Mouse (Mus musculus) heart, adult 11 months (tissue): ENCODE measurements around the gene Cdc6.
A peak's percentile ranks its signal among the peaks of the same experiment; 100 is the strongest.

Source experiments
- DNase-seq: peaks from one replicate; pipeline ENCODE4 v3.0.0; 2022

Gene Cdc6

DNA sequence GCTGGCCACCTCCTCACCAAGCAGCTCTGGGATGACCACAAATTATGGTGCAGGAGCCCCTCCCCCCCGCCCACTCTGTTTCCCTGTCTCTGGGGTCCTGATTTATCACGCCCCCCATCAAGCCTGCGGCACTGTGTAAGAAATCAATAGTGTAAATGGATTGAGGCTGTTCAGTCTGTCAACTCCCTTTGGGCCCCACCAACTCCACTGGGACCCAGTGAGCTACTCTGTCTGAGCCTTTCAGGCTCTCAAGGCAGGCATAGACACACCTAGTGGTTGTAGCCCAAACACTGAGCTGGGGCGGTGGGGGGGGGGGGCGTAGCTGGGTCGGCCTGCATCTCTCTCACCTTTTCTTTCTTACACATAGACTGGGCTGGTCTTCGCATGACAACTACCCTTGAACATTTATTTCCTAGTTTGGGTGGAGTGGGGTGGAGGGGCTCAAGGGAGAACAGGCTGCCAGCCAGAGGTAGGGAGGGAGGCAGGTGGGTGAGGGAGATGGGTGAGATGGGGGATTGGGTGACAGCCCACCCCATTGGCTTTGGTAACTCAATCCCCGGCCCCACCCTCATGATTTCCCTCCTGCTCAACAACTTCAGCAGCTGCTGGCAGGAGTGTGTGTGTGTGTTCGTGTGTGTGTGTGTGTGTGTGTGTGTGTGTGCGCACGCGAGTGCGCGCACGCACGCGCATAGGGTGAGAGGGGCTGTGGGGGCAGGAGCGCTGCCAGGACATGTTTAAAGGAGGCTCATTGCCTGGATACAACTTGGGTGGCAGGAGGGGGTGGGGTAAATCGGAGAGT lies 24.9 kb downstream of the Cdc6 start:
- peak; percentile 95 for DNase-seq

GRCm38 (mm10) chr11:98933151-98933550 lies 25.6 kb downstream of the Cdc6 start:
- peak; percentile 97 for DNase-seq

- peak; percentile 81 for DNase-seq
These were observed 26.2 kb downstream of the Cdc6 start for GRCm38 (mm10) chr11:98933847-98934246.

- DNase-seq, result no peak
These were observed 26.8 kb downstream of the Cdc6 start for GRCm38 (mm10) chr11:98934367-98934766.

- DNase-seq, result peak; percentile 92
These were observed 27.5 kb downstream of the Cdc6 start for GRCm38 (mm10) chr11:98935123-98935522.

DNA sequence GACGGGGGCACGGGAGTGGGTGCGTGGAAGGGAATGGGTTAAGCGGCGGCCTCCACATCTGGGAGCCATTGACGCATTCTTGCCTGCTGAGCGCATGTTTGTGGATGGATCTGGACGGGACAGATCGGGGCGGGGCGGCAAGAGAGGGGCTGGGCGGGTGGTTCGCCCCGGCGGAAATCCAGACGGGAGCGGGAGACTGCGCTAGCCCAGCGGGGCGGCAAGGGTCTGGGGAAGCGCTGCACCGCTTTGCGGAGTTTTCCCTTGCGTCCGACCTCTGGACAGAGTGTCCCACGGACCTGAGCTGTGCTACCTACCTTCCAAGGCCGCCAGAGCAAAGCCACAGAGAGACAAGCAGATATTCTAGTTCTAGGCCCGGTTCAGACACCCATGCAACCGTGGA lies 28.6 kb downstream of the Cdc6 start:
- peak; percentile 99 for DNase-seq

GRCm38 (mm10) chr11:98936606-98937409 lies 29.2 kb downstream of the Cdc6 start:
- DNase-seq, result peak; percentile 97

GRCm38 (mm10) chr11:98937410-98937913 lies 29.9 kb downstream of the Cdc6 start:
- peak; percentile 100 for DNase-seq

GRCm38 (mm10) chr11:98937914-98938694 lies 30.5 kb downstream of the Cdc6 start:
- DNase-seq, result peak; percentile 98

GRCm38 (mm10) chr11:98938701-98939083 lies 31.1 kb downstream of the Cdc6 start:
- DNase-seq, result peak; percentile 95

- DNase-seq, result peak; percentile 95
These were observed 31.7 kb downstream of the Cdc6 start for GRCm38 (mm10) chr11:98939084-98939952.

DNA sequence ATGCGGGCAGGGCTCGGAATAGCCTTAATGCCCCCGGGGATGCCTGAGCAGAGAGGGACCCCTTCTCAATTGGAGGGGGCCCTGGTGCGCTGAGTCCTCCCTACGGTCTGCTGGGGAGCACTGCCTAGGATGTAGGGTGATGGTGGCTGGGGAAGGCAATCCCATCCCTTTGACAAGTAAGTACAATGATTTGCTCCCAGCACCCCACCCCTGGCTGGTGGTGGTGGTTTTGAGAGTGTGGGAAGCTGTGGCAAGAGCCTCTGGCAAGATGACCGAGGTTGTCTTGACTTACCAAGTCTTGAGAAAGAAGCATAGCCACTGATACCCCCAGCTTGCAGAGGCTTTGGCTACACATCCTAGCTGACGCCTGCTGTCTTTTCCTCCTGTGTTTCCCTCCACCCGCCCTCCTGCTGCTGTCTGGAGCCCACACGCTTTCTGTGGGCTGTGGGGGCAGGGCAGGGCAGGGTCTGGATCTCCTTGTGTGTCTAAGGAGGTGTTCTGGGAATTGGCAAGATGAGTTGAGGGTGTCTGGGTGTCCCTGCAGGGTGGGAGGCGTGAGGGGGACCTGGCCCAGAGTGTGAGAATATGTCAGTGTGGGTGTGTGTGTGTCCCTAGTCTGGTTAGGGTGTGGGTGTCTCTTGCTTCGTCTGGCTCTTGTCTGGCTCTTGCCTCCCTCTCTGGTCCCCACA lies 32.5 kb downstream of the Cdc6 start:
- DNase-seq, result peak; percentile 95

DNA sequence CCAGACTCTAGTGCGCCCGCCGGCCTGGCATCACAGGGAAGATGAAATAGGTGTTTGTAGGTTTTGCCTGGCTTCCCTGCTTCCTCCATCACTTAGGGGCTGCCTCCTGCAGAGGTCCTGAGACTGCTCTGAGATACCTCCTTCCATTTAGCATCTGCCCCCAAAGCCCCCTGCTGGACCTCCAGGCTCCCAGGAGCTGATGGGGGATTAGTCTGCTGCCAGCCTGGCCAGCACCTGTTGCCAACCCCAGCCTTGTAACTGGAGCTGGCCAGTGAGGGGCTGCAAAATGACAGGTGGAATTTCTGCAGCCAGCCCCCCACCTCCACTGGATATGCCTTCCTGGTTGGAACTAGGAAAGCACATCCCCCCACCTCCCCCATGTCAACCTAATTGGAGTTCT lies 33.2 kb downstream of the Cdc6 start:
- DNase-seq, result peak; percentile 94

DNA sequence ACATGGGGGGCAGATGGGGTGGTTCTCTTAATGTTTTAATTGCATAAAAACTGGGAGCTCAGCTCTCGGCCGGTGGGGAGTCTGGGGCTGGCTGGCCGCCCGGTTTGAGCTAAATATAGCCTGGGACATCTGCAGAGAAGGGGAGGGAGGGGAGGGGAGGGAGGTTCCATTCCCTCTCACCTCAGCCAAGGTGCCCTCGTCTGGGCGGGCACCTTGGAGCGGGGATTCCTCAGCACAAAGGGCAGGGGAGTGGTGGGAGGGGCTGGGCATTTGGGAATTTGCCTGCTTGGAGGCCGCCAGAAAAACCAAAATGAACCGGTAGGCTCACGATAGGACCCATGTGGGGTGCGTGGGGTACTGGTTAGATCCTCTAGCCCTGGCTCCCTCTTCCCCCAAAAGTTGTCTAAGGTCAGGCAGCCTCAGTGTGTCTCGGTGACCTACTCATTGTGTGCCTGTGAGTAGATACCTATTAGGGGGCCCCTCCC lies 33.8 kb downstream of the Cdc6 start:
- peak; percentile 97 for DNase-seq

- peak; percentile 99 for DNase-seq
These were observed 34.4 kb downstream of the Cdc6 start for GRCm38 (mm10) chr11:98941826-98942550.

GRCm38 (mm10) chr11:98942555-98942922 lies 34.9 kb downstream of the Cdc6 start:
- no peak for DNase-seq

GRCm38 (mm10) chr11:98942923-98943641 lies 35.5 kb downstream of the Cdc6 start:
- DNase-seq, result peak; percentile 99

- DNase-seq, result peak; percentile 94
These were observed 36.3 kb downstream of the Cdc6 start for GRCm38 (mm10) chr11:98943741-98944461.
